Mouse (Mus musculus): ENCODE data around the gene Ccdc127. TPM values are rescaled to one million over a fixed set of nuclear protein-coding genes. Genes with fewer than 3 reads are reported as not detected.

The Ccdc127 gene
- polyA plus RNA-seq, 1 experiment from 2014 or later: 51.8 TPM

GRCm38 (mm10) chr13:74314616-74315015 is 35.5 kb upstream of the Ccdc127 start:
- no peak for TF ChIP-seq CTCF (IDR thresholded peaks at IDR 0.05; ENCODE audit: low read depth)
- WGBS: 95% methylated on average over 3 of the region's 3 CpGs
- Histone ChIP-seq H3K4me2 (no peak overlapping the region), H3K9ac (no peak overlapping the region), H3K36me3 (ENCODE audit: insufficient read depth) (peaks cover 23% of the 10 kb centered on the region; the same call in 1 of the 2 replicates), H3K4me3 (ENCODE audit: low read depth, low read length) (no peak overlapping the region), H3K27ac (ENCODE audit: low read depth) (no peak overlapping the region), H3K4me1 (ENCODE audit: insufficient read depth) (no peaks in the 10 kb centered on the region), H3K27me3 (ENCODE audit: insufficient read depth, low read length) (no peaks in the 10 kb centered on the region), H3K9me3 (ENCODE audit: low read depth, low read length) (no peaks in the 10 kb centered on the region)
- no peak for ATAC-seq (ENCODE audit: insufficient read depth)
- no peak for DNase-seq

DNA sequence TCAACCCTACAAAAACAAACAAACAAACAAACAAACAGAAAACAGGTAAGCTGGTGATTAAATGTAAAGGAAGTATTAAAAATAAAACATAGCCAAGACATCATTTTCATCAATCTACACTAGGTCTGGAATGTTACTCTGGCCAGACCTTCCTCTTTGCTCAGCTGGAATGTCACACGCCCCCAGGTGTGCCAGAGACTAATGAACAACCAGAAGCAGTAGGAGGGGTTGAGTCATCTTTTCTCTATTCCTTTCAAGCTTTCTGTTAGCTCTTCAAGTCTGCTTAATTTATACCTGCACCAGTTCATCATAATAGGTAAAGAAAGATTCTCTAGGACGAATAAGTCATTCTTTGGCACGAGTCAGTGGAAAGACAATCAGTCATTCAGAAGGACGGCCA is 33.7 kb upstream of the Ccdc127 start:
- WGBS: 25% methylated on average over 4 of the region's 4 CpGs
- DNase-seq (no peak), ATAC-seq (ENCODE audit: insufficient read depth) (no peak)
- H3K9ac ChIP-seq: peak overlapping the region; percentile 80
- H3K4me2 ChIP-seq: peak overlapping the region; percentile 73
- H3K27ac ChIP-seq (ENCODE audit: low read depth): no peak overlapping the region
- peaks cover 18% of the 10 kb centered on the region for H3K36me3 ChIP-seq (ENCODE audit: insufficient read depth)
- no peak for TF ChIP-seq CTCF (IDR thresholded peaks at IDR 0.05; ENCODE audit: low read depth)
- H3K9me3 ChIP-seq (ENCODE audit: low read depth, low read length): no peaks in the 10 kb centered on the region
- H3K27me3 ChIP-seq (ENCODE audit: insufficient read depth, low read length): no peaks in the 10 kb centered on the region
- H3K4me3 ChIP-seq (ENCODE audit: low read depth, low read length): peak overlapping the region; percentile 73
- no peaks in the 10 kb centered on the region for H3K4me1 ChIP-seq (ENCODE audit: insufficient read depth)

DNA sequence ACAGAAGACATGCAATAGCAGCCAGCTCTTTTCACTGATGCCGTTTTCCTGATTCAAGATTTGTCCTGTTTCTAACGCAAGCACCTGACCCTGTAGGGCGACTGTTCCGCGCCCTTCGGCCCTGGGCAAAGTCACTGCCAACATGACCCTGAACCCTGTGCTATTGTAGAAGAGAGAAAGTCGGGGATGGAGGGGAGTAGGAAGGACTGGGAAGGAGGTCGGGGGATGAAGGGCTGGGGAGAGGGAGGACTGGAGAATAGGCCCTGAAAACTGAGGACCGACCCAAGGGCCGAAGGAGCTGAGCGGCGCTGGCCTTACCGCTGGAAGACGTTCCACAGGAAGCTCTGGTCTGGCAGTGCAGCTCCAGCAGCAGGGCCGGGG is 33.3 kb upstream of the Ccdc127 start:
- Histone ChIP-seq H3K4me1 (ENCODE audit: insufficient read depth) (no peaks in the 10 kb centered on the region), H3K27ac (ENCODE audit: low read depth) (peak overlapping the region; percentile 50; the same call in 1 of the 2 replicates), H3K9ac (peak overlapping the region; percentile 80), H3K36me3 (ENCODE audit: insufficient read depth) (peaks cover 22% of the 10 kb centered on the region), H3K9me3 (ENCODE audit: low read depth, low read length) (no peaks in the 10 kb centered on the region), H3K4me2 (peak overlapping the region; percentile 73), H3K4me3 (ENCODE audit: low read depth, low read length) (peak overlapping the region; percentile 73), H3K27me3 (ENCODE audit: insufficient read depth, low read length) (no peaks in the 10 kb centered on the region)
- ATAC-seq (ENCODE audit: insufficient read depth): no peak
- no peak for DNase-seq
- no peak for TF ChIP-seq CTCF (IDR thresholded peaks at IDR 0.05; ENCODE audit: low read depth)
- WGBS: 3% methylated on average over 15 of the region's 15 CpGs

GRCm38 (mm10) chr13:74317170-74317849 is 32.8 kb upstream of the Ccdc127 start, which contains the start of gene Pdcd6:
Gene Pdcd6, minus strand, starts transcription at chr13:74317580.
- ATAC-seq (ENCODE audit: insufficient read depth) (peak; percentile 100), DNase-seq (peak; percentile 97)
- peak within 1 kb of the TSS; percentile 80 for H3K9ac ChIP-seq
- peak within 1 kb of the TSS; percentile 73 for H3K4me2 ChIP-seq
- H3K36me3 ChIP-seq (ENCODE audit: insufficient read depth): peaks cover 27% of the 10 kb centered on the region
- TF ChIP-seq CTCF (IDR thresholded peaks at IDR 0.05; ENCODE audit: low read depth): no peak
- peak within 1 kb of the TSS; percentile 73 for H3K4me3 ChIP-seq (ENCODE audit: low read depth, low read length)
- H3K9me3 ChIP-seq (ENCODE audit: low read depth, low read length): no peaks in the 10 kb centered on the region
- peak within 1 kb of the TSS; percentile 50; the same call in 1 of the 2 replicates for H3K27ac ChIP-seq (ENCODE audit: low read depth)
- under 1% methylated on average over 36 of the region's 36 CpGs for WGBS
- H3K4me1 ChIP-seq (ENCODE audit: insufficient read depth): no peaks in the 10 kb centered on the region
- H3K27me3 ChIP-seq (ENCODE audit: insufficient read depth, low read length): no peaks in the 10 kb centered on the region

- no peaks in the 10 kb centered on the region for H3K4me1 ChIP-seq (ENCODE audit: insufficient read depth)
- no peak for DNase-seq
- H3K9ac ChIP-seq: no peak overlapping the region
- H3K27me3 ChIP-seq (ENCODE audit: insufficient read depth, low read length): no peaks in the 10 kb centered on the region
- H3K9me3 ChIP-seq (ENCODE audit: low read depth, low read length): no peaks in the 10 kb centered on the region
- H3K4me2 ChIP-seq: no peak overlapping the region
- H3K27ac ChIP-seq (ENCODE audit: low read depth): no peak overlapping the region
- H3K4me3 ChIP-seq (ENCODE audit: low read depth, low read length): no peak overlapping the region
- no peak for ATAC-seq (ENCODE audit: insufficient read depth)
- no peak for TF ChIP-seq CTCF (IDR thresholded peaks at IDR 0.05; ENCODE audit: low read depth)
- peaks cover 75% of the 10 kb centered on the region for H3K36me3 ChIP-seq (ENCODE audit: insufficient read depth)
Measured at GRCm38 (mm10) chr13:74329321-74329720, 20.8 kb upstream of the Ccdc127 start.

- Histone ChIP-seq H3K9me3 (ENCODE audit: low read depth, low read length) (no peaks in the 10 kb centered on the region), H3K27me3 (ENCODE audit: insufficient read depth, low read length) (no peaks in the 10 kb centered on the region), H3K36me3 (ENCODE audit: insufficient read depth) (peaks cover 82% of the 10 kb centered on the region), H3K4me3 (ENCODE audit: low read depth, low read length) (no peak overlapping the region), H3K9ac (no peak overlapping the region), H3K4me2 (no peak overlapping the region), H3K27ac (ENCODE audit: low read depth) (no peak overlapping the region), H3K4me1 (ENCODE audit: insufficient read depth) (no peaks in the 10 kb centered on the region)
- peak; percentile 67 for TF ChIP-seq CTCF (IDR thresholded peaks at IDR 0.05; ENCODE audit: low read depth)
- 46% methylated on average over 3 of the region's 3 CpGs for WGBS
- DNase-seq (peak; percentile 72), ATAC-seq (ENCODE audit: insufficient read depth) (peak; percentile 70; the same call in 1 of the 2 replicates)
Measured at GRCm38 (mm10) chr13:74341036-74341435, 9.1 kb upstream of the Ccdc127 start.

GRCm38 (mm10) chr13:74350435-74350906 is 362 bp downstream of the Ccdc127 start:
- peak; percentile 64 for DNase-seq
- WGBS: 2% methylated on average over 15 of the region's 15 CpGs
- peaks cover 11% of the 10 kb centered on the region for H3K4me1 ChIP-seq (ENCODE audit: insufficient read depth)

More at GRCm38 (mm10) chr13:74350435-74350906, 362 bp downstream of the Ccdc127 start:
- Histone ChIP-seq H3K27ac (ENCODE audit: low read depth) (peak overlapping the region; percentile 86; the same call in 1 of the 2 replicates), H3K9me3 (ENCODE audit: low read depth, low read length) (no peaks in the 10 kb centered on the region), H3K36me3 (ENCODE audit: insufficient read depth) (peaks cover 17% of the 10 kb centered on the region), H3K27me3 (ENCODE audit: insufficient read depth, low read length) (no peaks in the 10 kb centered on the region), H3K9ac (peak overlapping the region; percentile 92), H3K4me2 (peak overlapping the region; percentile 80), H3K4me3 (ENCODE audit: low read depth, low read length) (peak overlapping the region; percentile 80)
- TF ChIP-seq CTCF (IDR thresholded peaks at IDR 0.05; ENCODE audit: low read depth): no peak
- peak; percentile 71; the same call in 1 of the 2 replicates for ATAC-seq (ENCODE audit: insufficient read depth)

Measured in lung, embryonic 14.5 days (tissue).